Mouse (Mus musculus) adrenal gland, adult 2 months (tissue): ENCODE data around the gene Fsd2. TPM values are rescaled to one million over a fixed set of nuclear protein-coding genes. Genes with fewer than 3 reads are reported as not detected.

Source experiments
- DNase-seq: peaks from one replicate; pipeline ENCODE4 v3.0.0; 2021
- polyA plus RNA-seq: library from polyadenylated mRNA; depleted of rRNA; stranded (reverse); fragments of >200 nt; gene quantifications from 2 replicates; pipeline ENCODE4 v1.2.3, GENCODE M21; 2012
- total RNA-seq, 2 experiments: library from RNA; stranded (reverse); gene quantifications; 2 replicates each; pipeline ENCODE4 v1.2.3; 2021

The Fsd2 gene
- total and polyA plus RNA-seq, 3 experiments, result 0.51 to 1.7 (median 1.2) TPM

DNA sequence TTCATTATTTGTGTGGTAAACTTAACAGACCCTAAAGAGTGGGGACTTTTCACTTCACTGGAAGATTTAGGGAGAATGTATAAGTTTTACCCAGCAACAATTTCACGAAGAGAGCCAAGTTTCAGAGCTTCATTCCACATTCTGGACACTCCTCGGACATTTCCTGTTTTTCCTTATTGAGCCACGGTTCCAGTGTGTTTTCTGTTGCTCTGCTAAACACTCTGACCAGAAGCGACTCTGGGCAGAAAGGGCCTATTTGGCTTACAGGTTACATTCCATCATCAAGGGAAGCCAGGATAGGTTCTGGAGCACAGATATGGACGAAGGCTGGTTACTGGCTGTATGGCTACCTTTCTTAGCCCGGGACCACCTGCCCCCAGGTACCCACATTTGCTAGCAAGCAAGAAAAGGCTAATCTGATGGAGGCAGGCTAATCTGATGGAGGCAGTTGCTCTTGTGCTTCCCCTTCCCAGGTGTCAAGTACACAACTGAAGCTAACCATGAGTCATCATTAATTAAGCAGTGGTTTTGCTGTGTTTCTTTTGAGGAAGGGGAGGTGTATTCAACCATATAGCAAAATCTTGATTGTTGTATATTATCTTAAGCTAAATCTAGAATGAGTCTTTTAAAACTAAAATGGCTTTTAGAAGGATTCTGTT, 6.0 kb upstream of the Fsd2 start:
- DNase-seq, result peak; percentile 10

DNA sequence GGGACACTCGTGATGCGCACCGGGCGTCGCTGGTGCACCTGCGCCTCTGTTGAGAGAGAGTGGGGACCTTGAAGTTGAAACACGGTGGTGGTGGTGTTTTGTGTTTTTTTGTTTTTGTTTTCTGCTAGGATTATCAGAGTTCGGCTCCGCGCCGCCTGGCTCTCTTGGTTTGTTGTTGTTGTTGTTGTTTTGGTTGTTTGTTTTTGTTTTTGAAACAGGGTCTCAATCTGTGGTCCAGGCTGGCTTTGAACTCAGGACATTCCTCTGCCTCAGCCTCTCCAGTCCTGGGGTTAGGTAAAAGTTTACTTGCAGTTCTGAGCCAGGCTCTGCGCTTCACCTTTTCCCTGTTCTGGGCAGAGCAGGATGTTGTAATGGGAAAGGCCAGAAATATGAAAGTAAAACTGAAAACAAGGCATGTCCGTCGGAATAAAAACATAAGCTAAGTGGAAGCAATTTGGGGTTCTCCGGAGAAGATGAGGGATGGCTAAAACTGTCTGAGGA, 5.2 kb upstream of the Fsd2 start:
- DNase-seq, result peak; percentile 33

DNA sequence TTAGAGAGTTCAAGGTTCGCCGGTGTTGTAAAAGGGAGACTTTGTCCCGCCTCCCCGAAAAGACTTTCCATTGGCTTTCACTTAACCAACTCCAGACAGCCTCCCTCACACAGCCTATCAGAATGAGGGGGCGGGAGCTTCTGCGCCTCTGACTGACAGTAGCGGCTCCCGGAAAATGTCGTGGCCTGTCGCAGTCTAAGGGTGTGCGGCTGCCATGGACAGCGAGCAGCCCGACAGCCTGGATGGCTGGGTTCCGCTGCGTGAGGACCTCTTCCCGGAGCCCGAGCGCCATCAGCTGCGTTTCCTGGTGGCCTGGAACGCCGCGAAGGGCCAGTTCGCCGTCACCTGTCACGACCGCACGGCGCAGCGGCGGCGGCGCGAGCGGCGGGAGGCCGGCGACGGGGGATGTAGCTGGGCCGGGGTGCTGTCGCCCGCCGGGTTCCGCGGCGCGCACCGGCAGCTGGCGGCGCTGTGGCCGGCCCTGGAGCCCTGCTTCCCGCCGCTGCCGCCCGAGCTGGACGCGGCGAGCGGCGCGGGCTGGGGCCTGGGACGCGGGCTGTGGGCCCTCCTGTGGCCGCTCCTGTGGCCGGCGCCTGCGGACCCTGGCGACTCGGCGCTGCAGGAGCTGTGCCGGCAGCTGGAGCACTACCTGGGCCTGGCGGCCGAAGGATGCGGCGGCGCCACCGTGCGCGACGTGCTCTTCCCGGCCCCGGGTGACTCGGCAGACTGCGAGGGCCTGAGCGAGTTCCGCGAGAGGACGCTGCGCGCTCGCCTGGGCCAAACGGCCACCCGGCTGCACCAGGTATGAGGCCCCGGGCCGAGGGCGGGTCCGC, 4.6 kb upstream of the Fsd2 start, which contains the start of gene Whamm:
Gene Whamm (plus strand): TSS at position 159 of the 833 bp plus-strand sequence.
- peak; percentile 96 for DNase-seq

DNA sequence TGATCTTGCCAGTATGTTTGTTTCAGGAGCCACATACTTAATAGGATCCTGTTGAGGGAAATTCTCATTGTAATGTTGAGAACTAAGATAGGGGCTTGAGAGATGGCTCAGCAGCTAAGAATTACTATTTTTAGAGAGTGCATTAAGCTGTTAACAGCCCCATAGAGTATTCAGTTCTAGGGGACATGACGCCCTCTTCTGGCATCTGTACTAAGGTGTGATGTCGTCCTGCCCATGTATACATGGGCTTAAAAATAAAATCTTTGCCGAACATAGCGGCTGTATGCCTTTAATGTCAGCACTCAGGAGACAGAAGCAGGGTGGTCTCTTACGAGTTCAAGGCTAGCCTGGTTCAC, 4.0 kb upstream of the Fsd2 start:
- DNase-seq, result no peak

DNA sequence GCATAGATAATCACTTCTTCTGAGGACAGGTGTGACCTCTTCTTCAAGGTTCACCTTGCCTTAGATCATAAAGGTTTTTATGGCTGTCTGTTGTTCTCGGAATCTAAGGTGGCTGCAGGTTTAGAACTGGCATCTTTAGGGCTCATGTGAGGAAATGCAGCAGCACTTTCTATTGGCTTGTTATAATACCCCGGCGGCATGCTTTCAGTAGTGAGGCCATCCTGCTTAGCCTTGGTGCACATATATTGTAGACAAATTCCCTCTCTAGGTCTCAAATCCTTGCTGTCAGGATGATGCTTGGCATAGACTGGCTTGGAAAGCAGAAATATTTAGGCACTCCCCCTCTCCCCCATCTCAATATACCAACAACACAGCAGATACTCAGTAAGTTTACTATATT, 3.5 kb upstream of the Fsd2 start:
- DNase-seq, result no peak

DNA sequence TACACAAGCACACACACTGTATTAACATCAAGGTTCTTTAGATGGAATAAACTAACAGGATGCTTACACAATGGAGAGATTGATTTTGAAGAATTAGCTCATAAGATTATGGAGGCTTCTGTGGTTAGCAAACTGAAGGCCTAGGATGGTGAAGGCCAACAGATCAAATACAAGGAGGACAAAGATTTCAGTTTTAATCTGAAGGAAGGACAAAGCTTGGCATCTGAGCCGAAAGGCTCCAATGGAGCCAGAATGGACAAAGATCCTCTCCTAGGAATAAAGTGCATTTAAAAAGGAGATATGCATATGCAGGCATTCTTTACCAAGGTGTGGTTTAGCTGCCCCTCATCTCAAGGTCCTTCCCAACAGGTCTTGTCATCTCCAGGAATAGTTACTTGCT, 3.1 kb upstream of the Fsd2 start:
- no peak for DNase-seq

DNA sequence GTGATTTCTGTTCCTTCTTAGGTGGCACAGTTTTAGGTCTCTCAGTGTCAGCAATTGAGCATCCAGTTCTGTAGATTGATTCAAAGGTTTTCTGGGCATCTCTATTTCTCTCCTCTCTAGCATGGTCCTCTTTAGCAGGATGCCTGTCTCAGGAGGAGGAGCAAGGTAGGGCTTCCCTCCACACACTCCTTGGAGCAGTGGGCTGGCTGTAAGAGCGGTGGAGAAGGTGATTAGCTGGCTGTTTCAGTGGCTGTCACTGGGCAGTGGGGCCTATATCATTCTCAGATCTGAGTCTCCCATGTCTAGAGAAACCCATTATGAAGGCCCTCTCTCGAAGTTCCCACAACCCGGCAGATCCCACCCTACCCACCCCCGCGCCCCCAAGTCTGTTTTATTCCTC, 652 bp upstream of the Fsd2 start:
- DNase-seq, result no peak

DNA sequence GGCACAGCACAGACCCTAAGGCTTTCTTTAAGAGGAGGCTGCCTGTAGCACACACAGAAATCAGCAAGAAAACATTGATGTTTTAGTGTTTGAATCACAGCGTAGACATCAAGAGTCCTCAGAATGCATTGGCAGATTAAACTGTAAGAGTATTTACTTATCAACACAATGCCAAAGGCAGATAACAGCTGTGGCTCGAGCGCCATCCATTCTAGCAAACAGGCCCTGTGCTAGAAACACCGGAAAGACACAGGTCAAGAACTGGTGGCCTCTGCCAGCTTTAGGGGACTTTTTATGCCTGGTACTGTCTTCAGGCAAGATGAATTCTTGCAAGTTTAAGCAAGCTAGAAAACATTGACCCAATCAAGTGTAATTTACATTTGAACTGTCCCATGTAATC, 412 bp downstream of the Fsd2 start:
- DNase-seq, result no peak

DNA sequence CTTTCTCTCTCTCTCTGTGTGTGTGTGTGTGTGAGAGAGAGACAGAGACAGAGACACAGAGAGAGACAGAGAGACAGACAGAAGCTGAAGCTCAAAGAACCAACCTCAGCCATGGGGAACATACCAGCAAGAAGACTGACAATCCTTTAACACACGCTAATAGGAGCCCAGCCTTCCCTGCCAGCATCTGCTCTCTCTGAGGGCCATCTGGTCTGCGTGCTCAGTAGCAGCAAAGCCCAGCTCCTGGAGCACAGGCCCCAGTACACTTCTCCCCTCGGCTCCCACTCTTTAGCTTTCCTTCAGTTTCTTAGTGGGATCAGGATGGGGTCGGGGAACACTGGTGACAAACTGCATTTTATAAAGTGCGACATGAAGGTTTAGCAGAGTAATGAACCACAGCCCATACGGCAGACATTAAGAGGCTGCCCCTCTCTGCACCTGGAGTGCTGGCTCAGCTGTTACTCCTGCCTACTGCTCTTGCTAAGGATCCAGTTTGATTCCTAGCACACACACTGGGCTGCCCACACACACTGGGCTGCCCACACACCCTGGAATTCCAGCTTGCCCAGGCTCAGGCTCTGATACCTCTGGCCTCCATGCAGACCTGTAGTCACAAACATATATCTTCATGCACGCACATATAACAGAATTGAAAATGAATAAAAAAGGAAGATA, 1.2 kb downstream of the Fsd2 start:
- no peak for DNase-seq

DNA sequence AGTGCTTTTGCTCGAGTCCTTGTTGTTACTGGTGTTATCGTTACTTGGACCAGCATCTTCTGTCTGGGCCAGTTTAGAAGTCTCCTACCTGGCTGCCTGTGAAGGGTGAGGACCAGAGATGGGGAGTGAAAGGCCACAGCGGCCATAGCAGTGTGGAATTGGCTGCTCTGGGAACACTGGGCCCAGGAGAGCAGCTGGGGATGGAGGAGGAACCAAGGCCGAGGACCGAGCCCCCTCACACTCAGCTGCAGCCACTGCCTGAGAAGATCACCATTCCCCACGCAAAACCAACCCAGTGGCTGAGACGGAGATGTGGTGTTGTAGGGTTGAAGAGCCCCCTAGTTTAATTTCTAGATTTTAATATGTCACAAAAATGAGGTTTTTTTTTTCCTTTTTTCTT, 2.0 kb downstream of the Fsd2 start:
- DNase-seq, result no peak

DNA sequence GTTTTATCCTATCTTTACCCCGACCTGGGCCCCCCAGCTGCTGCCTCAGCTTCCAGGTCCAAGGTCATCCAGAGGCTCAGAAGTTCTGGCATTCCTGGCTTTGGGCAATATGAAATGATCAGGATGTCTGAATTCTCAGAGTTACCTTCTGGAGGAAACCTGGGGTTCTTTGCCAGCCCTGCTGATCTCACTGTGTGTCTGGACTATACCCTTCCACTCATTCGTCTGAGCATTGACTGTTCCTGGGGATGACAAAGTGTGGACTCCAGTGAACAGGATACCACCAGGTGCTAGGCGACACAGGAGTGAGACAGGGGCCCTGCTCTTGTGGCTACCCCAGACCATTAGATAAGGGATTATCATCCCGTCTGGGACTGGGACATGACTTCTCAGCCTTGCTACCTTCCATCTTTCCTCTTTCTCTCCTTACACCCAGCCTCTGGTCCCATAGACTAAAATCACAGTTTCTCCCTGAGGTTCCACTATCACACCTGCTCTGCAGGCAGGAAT, 3.2 kb downstream of the Fsd2 start:
- DNase-seq, result no peak

DNA sequence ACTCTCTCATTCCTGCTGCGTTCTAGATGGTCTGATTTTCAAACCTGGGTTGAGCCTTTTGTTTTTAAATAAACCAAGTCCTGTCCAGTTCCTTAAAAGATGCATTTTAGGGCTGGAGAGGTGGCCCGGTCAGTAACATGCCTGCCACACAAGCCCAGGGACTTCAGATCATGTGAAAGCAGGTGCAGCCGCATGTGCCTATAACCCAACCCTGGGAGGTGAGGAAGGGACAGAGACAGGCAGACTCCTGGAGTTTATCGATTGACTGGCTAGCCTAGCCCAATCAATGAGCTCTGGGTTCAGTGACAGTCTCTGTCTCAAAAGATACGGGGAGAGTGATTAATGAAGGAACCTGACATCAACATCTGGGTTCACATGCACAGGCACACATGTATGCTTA, 5.5 kb downstream of the Fsd2 start:
- DNase-seq, result no peak

DNA sequence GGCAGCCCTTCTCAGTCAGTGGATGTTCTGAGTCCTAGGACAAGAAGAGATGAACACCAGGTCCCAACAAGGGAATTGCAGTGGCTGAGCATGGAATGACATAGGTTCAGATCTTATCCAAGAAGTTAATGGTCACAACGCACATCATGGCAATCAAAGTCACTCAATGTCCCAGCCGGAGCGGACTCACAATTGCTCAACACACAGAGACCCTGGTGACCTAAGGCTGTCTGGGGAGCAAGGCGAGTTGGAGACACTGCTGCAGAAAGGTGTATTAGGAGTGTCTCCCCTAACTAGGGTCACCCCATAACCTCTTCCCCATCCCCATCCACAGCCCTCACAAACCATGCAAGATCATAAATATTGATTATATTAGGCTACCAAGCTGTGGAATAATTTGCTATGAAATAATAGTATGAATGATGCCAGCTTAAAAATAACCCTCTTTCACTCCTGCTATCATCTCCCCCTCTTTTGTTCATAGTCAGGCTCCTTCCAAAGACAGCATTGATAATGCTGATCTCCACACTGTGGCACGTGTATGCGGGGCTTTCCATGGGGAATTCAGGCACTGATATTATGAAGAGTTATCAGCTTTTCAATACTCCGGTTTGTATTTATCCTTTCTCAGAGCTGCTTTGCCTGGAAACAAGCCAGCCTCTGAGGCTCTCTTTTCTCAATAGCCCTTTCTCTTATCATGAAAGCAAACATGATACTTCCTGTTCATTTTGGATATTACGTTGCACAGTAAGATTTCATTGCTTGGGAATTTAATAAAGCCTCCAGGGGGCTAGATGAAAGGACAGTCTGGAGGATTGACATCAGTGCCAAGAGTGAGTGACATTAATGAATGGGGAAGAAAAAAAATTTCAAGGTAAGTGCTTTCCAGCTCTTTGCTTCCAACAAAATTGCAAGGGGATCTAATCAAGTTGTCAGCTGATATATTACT, 6.4 kb downstream of the Fsd2 start:
- DNase-seq, result no peak

DNA sequence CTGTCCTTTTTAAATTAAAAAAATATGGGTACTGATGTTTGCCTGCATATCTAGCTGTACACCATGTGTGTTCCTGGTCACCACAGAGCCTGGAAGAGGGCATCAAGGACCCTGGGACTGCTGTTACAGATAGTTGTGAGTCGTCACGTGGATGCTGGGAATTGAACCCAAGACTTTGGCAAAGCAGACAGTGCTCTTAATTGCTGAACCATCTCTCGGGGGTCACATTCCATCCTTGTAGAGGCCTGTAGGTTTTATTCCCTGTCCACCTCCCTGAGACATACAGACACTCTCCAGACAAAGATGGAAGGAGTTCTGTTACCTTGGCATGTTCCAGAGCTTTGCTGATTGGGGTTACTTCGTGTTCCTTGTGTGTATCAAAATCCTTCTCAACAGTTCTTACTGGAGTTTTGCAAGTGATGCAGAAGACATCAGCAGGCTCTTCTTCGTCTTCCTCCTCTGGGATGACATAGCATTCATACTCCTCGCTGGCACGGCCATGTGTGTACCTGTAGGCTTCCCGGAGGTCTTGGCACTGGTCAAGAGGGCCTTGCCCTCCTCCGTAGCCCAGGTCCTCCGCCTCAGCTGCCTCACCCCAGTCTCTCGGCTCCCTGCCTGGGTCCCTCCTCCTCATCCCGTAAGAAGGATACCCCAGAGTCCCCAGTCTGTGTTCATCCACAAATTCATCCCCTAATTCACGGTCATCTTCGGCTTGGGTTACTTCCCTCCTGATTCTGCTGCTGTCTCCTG, 7.3 kb downstream of the Fsd2 start:
- no peak for DNase-seq

DNA sequence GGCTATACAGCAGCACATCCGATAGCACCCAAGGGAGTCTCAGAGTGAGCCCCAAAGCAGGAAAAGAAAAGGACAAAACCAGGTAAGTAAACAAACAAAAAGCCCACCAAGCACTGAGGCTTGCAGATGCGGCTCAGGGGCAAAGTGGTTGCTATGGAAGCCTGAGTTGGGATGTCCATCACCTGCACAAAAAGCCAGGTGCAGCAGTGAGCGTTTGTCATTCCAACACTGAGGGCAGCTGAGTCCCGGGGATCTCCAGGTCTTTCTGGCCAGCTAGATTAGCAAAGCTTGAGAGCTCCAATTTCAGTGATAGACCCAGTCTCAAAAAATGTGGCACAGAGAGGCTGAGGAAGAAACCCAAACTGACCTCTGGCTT, 8.8 kb downstream of the Fsd2 start:
- no peak for DNase-seq

DNA sequence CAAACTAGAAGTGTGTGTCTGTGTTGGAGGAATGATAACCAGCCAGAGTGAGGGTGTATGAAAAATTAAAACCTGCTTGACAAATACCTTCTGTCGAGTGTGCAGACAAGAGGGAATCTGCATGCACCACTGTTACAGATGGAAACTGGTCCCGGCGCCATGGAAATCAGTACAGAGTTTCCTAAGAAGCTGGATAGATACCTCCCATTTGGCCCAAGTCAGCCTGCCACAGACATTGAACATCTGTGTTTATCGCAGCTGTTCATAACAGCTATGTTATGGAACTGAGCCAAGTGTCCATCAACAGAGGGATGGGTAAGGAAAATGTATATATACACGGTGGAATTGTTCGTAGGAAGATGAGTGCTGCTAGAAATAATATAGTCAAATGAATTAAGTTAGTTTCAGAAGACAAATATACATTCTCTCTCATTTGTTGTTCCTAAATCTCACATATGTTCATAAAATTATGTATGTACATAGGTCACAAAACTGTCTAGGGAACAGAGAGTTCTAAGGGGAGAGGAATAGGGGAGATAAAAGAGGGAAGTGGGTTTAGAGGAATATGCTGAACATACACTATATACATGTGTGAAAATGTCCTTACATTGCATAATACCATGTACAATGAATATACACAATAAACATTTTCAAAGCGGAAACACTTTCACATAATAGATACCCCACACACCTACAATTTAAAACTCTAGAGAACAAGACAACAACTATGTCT, 9.3 kb downstream of the Fsd2 start:
- no peak for DNase-seq

DNA sequence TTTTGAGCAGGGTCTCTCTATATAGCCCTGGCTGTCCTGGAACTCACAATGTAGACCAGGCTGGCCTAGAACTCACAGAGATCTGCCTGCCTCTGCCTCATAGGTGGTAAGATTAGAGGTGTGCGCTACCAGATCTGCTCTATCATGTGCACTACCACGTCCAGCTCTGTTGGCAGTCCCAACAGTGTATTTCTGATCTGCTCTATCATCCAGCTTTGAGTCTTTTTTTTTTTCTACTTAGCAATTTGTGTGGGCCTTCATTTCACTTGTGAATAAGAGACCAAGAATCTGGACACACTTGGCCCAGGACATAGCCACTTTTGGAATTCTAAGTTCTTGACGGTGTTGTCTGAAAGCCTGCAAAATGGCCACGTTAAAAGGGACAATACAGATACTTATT, 9.9 kb downstream of the Fsd2 start:
- DNase-seq, result no peak

DNA sequence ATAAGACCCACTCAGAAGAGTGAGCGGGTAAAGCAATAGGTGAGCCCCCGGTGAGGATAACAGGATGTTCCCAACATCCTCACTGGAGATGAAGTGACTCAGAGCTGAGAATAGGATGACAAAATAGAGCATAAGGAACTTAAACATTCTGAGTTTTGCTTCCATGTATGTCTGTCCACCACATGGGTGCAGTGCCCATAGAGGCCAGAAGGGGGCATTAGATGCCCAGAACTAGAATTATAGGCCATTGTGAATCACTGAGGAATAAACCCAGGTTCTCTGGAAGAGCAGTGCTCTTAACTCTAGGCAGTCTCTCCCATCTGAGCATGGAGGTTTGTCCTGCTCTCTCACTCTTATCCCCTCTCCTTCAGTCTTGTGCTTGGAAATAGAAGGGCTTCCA, 12.4 kb downstream of the Fsd2 start:
- DNase-seq, result no peak

DNA sequence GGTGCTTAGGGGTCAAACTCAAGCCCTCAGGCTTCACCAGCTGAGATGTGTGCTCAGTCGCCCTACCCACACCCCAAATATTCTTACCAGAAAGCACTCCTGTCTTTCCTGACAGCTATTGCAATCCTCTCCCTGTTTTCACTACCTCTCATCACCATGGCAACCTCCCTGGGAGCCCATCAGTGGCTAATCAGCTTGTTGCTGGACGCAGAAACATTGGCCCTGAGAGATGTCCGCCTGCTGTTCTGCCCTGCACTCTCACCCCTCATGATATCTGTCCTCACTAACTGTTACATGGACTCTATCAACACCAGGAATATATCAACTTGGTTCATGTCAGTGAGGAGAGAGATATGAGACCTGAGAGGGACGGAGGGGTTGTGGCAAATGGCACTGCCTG, 13.2 kb downstream of the Fsd2 start:
- DNase-seq, result no peak

DNA sequence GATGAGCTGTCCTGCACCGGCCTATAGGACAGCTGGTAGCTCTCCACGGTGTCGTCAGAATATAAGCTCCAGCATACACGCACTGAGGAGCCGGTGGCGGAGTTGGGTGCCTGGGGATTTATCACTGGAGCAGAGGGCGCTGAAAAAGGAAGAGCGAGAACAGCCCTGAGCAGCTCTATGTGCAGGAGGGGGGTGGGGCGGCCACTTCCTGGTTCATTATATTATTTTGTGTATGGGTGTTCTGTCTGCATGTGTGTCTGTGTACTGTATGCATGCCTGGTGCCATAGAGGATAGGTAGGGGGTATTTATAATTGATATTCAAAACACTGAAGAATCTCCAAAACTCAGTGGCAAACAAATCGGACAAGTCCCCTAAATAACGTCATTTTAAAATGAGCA, 17.9 kb downstream of the Fsd2 start:
- no peak for DNase-seq
